Mouse (Mus musculus) cerebellum, postnatal 36 days (tissue): Measurements from ENCODE around the gene Mylip.

Experiments
- DNase-seq, 2 experiments: peaks; one replicate each; pipeline ENCODE4 v3.0.0; 2021 to 2022; ENCODE audit warnings: mixed read lengths in 2 of 2

Mylip gene

DNA sequence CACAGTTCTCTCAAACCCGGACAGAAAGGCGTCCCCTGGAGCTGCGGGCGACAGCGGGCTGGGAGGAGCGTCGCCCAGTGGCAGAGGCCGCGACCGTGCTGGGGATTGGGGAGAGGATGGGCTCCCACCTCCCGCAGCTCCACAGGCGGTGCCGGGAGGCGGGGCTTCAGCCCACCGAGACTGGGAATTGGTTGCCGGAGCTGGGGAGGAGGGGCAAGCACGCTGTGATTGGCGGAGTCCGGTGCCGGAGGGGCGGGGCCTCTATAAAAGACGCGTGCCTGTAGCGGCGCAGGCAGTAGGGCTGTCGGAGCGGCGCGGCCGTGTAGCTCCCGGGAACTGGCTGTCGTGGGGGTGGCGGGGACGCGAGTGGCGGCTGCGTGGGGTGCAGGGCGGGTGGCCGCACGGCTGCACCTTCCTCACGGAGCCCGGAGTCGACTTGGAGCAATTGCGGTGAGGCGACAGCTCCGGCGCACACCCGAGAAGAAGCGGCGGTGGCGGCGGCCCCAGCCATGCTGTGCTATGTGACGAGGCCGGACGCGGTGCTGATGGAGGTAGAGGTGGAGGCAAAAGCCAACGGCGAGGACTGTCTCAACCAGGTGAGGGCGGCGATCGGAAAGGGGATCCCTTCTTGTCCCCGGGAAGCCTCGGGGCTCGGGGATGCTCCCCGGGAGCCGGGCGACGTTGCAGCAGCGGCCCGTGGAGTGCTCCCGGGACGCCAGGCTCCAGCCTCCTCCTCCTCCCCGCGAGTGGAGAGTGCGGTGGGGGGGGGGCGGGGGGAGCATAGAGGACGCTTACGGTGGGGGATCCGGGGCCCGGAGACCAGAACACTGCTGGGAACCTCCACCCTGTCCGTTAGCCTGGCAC, at the start of gene Mylip:
TSS of gene Mylip (plus strand) at position 295 of the 864 bp plus-strand sequence.
- peak; percentile 98 to 99 for DNase-seq

DNA sequence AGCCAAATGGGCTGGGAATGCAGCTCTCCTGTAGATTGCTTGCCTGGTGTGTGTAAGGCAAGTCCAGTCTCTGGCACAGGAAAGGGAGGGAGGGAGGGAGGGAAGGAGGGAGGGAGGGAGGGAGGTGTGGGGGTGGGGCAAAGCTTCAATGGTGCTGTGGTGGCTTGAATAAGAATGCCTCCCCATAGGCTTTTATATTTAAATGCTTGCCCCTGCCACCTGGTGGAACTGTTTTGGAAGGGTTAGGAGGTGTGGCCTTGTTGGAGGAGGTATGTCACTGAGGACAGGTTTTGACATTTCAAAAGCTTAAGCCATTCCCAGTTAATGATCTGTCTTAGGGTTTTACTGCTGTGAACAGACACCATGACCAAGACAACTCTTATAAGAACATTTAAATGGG, 47.6 kb upstream of the Mylip start:
- DNase-seq = no peak

DNA sequence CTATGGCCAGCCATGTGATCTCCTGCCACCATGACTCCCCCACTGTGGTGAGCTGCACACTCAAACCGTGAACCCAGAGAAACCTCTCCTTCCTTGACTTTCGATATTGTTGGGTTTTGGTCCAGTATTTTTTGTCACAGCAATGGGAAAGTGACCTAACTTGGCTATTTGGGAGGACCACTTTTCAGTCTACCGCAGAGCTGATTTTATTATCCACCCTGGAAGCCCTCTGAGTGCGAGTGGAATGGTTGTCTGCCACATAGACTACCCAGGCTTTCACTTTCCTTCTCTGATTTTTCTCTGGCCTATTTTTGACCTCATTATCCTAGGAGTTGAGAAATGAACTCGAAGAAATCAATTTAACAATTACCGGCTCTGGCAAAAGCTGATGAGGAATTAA, 46.0 kb upstream of the Mylip start:
- DNase-seq = no peak

DNA sequence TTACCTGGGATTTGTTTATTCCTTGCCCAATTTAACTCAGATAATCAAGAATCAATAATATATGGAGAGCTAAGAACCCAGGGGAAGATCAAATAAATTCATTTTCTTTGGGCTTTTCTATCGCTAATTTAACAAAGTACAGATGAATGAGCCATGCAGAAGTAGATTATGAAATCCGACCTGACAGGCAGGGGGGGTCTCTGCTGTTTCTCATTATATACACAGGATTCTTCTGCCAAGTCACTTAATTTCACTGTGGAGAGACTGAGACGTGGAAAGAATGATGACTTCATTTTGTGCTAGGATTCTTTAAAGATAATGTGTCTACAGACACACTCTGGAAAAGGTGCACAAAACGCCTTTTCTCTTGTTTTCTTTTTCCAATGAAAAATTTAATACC, 45.6 kb upstream of the Mylip start:
- DNase-seq = no peak

DNA sequence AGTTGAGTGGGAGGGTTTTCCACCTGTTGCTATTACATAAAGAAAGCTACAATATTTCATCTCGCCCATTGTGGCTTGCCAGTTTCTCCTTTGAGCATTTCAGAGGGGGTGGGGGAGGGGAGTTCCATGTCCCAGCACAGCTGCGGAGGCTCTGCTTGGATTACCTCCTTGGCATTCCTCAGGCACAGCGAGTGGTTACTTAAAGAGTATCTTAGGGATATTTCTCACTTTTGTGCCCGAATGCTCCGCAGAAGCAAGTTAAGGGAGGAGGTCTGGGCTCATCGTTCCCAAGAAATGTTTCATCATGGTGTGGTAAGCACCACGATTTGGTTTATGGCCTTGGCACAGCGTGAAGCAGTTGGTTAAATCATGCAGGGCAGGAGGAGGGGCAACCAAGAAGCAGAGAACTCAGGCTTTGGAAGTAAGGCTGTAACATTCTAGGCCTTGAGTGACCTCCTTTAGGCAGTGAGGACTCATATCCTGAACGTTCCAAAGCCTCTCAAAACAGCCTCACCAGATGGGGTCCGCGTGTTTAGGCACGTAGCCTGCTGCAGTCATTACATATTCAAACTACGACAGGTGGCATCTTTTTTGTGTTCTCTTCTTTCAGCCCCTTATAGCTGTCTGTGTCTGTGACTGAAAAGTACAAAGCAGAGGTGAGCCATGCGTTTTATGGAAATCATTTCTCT, 43.9 kb upstream of the Mylip start:
- DNase-seq = no peak

DNA sequence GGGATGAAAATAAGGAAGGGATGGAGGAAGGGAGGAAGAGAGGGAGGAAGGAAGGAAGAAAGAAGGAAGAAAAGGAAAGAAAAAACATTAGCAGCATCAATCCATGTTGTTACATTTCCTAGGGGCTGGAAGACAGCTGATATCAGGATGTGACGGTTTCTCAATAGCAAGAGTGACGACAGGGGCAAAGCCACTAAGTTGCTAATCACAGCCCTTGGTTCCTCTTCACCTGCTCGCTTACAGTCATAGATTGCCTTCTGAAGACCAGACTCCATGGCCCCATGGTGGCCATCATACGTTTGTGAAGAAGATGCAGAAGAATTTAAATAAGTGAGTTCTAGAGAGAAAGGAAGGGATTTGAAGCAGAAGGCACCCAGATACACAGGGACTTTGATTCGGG, 38.1 kb upstream of the Mylip start:
- DNase-seq = no peak

DNA sequence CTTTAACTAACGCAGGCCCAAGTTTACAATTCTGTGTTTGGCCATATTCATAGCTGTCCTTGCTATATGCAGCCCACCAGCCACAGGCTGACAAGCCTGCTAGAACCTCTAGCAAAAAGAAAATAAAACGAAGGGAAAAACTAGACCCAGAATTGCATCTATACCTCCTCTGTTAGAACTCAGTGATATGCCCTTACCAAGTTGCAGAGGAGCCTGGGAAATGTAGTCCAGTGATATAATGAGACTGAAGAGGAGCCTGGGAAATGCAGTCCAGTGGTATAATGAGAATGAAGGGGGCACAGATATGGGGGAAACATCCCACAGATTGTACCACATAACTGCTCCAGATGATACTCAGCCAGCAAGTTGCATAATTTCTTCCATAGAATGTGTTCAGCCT, 34.7 kb upstream of the Mylip start:
- no peak for DNase-seq

DNA sequence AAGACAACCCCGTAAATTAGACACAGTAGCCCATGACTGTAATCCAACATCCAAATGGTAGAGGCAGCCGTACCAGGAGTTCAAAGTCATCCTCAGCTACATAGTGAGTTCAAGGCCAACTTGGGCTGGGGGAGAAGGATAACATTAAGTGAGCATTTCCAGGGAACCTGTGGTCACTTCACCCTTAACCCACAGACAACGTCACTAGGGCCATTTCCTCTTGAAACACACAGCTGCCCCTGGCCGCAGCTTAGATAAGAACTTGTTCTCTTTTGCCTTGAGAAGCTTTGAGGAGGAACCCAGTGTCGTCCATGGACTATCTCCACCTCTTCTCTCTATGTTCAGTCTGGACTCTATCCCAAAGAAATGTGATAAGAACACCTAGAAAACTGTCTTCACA, 31.3 kb upstream of the Mylip start:
- DNase-seq = no peak

DNA sequence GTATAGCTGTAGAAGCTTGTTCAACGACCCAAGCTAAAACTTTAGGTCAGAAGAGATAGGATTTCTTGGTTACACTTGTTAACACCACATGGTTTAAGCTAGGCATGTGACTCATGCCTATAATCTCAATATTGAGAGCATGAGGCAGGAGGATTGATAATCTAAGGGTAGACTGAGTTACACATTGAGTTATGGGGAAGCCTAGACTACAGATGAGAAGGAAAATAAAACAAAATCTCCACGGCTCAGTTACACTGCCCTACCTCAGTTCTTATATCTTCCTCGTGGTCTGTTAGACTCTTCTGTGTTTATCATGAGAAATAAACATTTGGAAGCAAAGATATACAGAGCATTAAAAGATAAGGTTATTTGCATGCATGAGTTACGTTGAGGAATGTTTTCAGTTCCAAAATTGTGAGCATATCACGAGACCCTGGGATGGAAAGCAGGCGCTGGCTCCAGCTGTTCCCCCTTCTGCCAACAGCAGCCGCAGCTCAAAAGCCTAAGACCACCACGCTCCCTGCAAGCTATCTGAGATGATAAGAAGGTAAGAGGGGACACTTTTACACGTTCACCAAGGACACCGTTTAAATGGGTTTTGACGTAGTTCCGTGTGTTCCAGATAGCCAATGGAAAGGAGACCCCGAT, 30.7 kb upstream of the Mylip start:
- DNase-seq = no peak

DNA sequence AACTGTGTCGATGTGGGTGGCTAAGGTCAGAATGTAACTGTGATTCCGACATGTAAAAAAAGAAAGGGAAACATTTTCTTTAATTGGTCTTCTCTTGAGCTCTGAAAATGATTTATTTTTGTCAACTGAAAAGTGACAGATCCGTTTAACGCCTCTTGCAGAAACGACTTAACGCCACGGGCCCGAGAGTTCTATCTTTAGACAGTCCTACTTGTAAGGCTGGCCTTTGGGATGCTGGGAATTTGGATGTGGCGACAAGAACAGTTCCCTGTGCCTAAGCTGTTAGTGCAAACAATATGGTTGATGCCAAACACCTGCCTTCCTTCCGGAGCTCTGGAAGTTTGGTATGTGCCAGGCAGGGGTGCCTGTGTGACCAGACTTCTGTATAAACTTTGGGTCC, 23.8 kb upstream of the Mylip start:
- no peak for DNase-seq

DNA sequence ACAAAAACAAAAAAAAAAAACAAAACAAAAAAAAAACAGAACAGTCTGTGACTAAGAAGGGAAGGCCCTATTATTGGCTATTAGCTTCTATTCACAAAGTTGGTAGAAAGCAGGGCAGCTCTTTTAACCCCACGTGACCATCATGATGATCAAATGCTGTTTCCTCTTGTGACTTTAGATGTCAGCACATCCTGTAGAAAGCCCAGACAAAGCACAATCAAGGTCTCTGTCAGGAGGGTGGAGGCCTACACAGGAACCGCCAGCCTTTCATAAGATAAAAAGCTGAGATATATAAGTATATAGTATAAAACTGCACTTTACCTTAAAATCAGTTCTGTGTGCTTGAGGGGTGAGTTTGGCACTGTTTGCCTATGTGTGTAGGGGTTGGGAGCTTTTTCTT, 17.9 kb upstream of the Mylip start:
- DNase-seq = no peak

DNA sequence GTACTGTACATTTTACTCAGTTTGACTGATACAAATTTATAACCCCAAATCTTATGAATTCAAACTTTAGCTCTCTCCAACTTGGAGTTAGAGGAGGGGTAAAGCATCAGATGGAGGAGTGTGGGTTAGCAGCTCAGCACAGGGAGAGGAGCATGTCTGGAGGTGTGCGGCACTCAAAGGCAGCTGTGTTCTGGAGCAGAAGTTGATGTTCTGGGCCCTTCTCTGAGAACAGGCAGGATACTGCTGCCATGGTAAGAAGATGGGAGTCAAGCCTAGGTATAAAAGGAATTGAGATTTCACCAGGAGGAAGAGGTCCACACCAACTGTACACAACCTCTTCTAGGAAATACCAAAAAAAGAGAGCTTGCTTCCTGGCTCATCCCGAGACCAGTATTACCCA, 17.1 kb upstream of the Mylip start:
- DNase-seq = no peak

DNA sequence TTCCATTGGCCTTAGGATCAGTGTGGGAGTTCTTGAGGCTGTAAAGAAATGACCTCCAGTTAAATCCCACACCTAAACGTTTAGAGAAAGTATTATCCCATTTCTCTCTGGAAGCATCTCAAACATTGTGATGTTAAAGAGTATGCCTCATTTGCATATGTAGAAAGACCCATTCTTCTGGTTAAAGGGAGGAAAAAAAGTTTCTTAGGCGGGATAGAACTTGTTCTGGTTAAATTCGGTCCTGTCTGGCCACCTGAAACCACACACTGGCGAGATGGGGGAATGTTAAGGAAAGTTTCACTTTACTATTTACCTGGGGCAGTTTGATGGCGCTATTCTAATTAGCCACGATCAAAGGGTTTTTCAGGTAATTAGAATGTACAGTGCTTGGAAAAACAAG, 14.7 kb upstream of the Mylip start:
- no peak for DNase-seq

DNA sequence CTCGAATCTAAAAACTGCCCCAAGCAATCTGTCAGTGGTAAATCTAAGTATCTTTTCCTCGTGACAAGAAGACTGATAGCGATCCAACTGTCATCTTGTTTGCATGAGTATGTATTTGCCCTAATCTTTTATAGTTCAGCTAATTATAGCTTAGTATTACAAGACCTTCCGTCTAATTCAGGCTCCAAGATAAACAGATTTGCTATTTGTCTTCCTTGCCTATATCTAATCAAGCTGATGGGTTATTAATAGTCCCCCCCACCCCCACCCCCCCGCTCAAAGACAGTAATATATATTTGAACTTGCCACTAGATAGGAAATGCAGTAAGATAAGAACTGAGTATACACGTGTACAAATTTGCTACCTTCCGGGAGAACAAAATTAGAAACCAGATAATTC, 7.3 kb upstream of the Mylip start:
- DNase-seq = no peak

DNA sequence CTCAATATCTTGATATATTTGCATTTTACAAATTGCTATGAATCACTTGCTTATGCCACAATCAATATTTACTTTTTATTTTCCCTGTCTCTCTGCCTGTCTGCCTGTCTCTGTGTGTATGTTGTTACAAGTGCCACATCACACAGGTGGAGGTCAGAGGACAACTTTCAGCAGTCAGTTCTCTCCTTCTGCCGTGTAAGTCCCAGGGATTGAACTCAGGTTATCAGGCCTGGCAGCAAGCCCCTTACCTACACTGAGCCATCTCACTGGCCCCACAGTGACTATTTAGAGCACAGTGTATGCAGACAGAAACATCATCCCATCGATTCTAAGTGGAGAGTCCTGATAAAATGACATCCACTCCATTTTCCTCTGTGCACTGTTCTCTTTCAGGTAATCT, 4.9 kb upstream of the Mylip start:
- no peak for DNase-seq

DNA sequence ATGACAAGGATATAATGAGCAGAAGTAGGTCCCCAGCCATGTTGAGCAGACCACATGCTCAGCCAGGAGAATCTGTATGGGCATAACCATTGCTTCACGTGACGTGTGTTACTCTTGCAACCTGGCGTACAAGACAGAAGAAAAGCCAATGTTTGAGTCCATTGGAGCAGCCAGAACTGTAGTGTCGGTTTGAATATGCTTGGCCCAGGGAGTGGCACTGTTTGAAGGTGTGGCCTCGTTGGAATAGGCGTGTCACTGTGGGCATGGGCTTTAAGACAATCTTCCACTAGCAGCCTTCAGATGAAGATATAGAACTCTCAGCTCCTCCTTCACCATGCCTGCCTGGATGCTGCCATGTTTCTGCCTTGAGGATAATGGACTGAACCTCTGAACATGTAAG, 4.0 kb upstream of the Mylip start:
- DNase-seq = no peak

DNA sequence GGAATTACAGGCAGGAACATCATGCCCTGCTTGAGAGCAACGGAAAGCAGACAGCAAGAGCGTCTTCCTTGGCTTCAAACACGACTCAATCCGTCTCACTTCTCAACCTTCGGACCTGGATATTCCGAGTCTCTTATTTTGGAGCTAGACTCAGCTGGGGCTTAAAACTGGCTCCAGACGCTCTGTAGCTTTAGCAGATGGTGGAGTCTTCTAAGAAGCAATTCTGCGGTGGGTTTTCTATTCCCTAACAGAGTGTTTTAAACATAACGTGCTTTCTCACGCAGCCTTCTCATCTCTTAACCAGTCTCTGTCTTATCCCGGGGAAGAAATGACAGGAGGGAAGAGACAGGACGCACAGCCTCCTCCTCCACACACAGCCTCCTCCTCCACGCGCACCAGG, 3.3 kb upstream of the Mylip start:
- DNase-seq = no peak

DNA sequence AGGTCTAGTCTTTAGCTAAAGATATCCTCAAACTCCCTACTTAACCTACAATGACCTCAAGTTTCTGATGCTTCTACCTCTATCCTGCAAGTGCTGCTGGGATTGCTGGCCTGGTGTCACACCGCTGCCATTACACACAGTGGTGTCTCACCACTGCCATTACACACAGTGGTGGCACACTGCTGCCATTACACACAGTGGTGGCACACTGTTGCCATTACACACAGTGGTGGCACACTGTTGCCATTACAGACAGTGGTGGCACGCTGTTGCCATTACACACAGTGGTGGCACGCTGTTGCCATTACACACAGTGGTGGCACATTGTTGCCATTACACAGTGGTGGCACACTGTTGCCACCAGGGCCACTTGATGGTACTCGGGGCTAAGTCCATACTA, 2.3 kb upstream of the Mylip start:
- no peak for DNase-seq

DNA sequence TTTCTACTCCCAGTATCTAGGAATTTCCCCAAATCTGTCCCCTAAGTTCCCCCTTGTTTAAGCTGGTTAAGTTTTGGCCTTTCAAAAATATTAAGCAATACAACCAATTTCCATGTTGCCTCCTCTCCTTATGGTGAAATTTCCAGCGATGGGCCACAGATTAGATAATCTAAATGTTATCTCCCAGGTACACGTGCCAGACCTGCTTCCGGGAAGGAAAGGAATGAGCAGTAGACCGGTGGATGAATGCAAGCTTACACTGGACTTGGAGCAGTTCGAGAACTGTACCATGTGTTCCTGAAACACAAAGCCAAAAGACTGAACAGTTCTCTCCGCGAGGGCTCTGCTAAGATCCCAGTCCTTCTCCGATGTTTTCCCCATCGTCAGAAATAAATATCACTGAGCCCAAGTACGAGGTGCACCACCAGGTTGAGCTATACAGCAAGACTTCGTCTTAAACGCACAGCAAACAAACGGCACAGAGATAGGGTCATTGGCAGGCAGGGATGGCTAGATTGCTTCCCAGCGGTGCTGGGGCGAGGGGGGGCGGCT, 1.2 kb upstream of the Mylip start:
- no peak for DNase-seq

DNA sequence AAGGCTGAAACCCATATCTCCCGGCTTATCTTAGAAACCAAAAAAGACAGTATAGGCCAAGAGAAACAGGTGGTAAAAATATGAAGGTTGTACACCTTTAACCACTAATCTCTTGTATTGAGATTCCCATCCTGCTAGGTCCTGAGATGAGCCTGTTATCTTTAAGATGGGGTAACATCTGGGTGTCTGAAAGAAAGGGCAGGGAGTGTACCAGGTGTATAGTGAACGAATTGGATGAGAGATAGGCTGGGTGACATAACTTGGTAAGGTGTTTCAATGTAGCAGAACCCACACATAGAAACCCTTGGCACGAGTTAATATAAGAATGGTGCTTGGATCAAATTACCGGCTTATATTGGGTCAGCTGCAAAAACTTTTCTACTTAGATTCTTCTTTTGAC, 653 bp upstream of the Mylip start:
- DNase-seq = no peak

DNA sequence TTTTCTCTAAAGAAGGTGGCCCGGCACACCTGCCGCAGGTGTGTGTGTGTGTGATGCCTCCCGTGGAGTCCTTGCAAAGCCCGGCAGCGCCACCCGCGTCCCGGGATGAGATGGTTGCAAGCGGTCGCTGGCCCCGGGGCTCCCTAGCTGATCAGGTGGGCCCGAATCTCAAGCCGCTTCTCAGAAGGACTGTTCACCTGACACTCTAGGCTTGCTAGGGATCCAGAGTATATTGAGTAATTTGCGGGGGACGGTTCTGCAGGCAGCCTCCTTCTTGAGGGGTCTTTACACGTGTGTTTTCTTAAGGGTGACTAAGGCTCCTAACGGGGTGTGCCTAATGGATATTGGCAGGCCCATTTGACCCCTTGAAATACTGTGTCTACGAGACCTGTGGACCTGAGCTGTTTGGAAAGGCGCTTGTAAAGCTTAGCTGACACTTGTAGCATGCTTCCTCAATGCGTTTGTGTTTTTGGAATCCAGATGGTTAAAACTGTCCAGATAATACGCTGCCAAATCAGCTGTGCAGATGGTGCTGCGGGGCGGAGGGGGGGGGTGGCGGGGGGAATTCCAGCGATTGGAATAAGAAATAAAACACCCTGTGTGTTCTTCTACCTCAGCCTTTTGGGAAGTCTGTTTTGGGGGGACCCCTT, 895 bp downstream of the Mylip start:
- peak; percentile 50 to 56 for DNase-seq

DNA sequence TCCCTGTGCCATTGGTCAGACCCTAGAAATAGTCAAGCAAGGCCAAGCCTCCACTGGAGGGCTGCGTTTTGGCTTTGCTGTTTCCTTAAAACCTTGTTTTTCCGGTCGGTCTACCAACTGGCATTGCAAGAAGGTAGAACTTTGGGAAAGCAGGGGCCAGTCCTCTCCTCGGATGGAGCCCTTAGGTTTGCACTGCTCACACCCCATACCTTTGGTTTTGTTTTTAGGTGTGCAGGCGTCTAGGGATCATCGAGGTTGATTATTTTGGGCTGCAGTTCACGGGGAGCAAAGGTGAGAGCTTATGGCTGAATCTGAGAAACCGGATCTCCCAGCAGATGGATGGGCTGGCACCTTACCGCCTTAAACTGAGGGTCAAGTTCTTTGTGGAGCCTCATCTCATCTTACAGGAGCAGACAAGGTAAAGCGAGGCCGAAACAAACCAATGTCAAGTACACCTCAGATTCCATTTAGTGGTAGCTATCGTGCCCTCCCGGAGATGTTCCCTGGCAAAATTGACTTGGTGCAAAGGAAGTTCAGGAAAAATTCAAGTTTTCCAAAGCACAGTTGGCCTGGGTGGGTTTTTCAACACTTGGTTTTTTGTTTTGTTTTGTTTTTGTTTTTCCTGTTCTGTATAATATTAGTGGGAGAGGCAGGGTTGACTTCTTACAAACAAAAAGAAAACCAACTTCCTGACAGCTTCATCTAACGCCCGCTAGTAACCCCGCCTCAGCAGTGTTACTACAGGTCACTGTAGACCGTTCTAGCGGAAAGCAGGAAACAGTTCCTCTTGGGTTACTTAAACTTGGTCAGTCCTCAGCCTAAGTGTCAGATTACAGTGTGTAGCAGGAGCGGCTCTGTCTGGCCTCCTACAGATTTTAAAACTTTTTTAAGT, 1.7 kb downstream of the Mylip start:
- DNase-seq = no peak
